Mouse (Mus musculus) liver, embryonic 14.5 days (tissue): ENCODE measurements around the gene Fndc5.

Experiments
- CTCF ChIP-seq: IDR thresholded peaks from 2 replicates; pipeline ENCODE4 v1.5.1; 2016; ENCODE audit warnings: antibody characterized with exemption, low read depth, control low read depth
- EP300 ChIP-seq: IDR thresholded peaks from 2 replicates; pipeline ENCODE4 v1.6.1; 2016; ENCODE audit warnings: antibody characterized with exemption, low read depth

- TF ChIP-seq CTCF (no peak), EP300 (no peak)
These were observed 858 bp downstream of the Fndc5 start for GRCm38 (mm10) chr4:129137392-129138321.
